Mouse (Mus musculus) liver, postnatal 0 days (tissue): Measurements from ENCODE around the gene Prrc2c.

Experiments
- CTCF ChIP-seq: sonication (generic); IDR thresholded peaks from 2 replicates; pipeline ENCODE4 v1.5.1; 2016; ENCODE audit warnings: antibody characterized with exemption, low read depth
- EP300 ChIP-seq: IDR thresholded peaks from 2 replicates; pipeline ENCODE4 v1.6.1; 2016; ENCODE audit warnings: antibody characterized with exemption, low read depth, mild to moderate bottlenecking

DNA sequence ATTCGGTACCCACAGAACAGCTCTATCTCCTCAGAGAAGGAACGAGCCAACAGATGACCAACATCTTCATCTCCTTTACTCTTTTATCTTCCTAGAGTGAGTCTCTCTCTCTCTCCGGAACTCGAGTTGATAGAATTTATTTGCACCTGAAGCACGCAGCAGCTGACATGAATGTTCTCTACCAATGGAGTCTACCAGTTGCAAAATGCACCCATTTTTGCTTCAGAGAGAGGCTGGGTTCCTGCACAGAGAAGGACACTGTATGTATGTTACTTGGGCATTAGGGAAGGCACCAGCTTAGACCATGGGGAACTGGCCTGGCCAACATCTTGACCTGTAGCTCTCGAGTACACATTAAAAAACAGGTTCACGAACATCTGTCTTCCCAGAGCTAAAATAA, 82.2 kb downstream of the Prrc2c start, which contains the start of gene Myocos:
- TF ChIP-seq CTCF (no peak), EP300 (no peak)
